Mouse (Mus musculus) erythroblast, adult 5-6 weeks (primary cell): ENCODE measurements around the gene Nrxn2. TPM values are rescaled to one million over a fixed set of nuclear protein-coding genes. Genes with fewer than 3 reads are reported as not detected.

ENCODE experiments used
- ATAC-seq: replicated peaks from 2 replicates; pipeline ENCODE4 v1.8.0; 2016; ENCODE audit warnings: moderate number of reproducible peaks, mild to moderate bottlenecking, moderate TSS enrichment, inconsistent platforms; ENCODE audit not compliant: poor library complexity, low FRiP score, severe bottlenecking
- total RNA-seq, 2 experiments: library from RNA; stranded (forward) in 1 of 2; stranded (reverse) in 1 of 2; fragments of 150-400 nt in 1 of 2; fragments of 200-764, 138-1000 nt in 1 of 2; gene quantifications; 2 replicates each; pipeline versions ENCODE4 v1.2.3 to v1.2.4; 2015 to 2017; ENCODE audit warnings: low replicate concordance in 2 of 2

Gene Nrxn2
- total RNA-seq, 2 experiments from 2014 or later = not detected

GRCm38 (mm10) chr19:6553174-6553573, 134.6 kb downstream of the Nrxn2 start:
- ATAC-seq = no peak

- ATAC-seq = no peak
These were observed 135.5 kb downstream of the Nrxn2 start for GRCm38 (mm10) chr19:6553819-6554582.

DNA sequence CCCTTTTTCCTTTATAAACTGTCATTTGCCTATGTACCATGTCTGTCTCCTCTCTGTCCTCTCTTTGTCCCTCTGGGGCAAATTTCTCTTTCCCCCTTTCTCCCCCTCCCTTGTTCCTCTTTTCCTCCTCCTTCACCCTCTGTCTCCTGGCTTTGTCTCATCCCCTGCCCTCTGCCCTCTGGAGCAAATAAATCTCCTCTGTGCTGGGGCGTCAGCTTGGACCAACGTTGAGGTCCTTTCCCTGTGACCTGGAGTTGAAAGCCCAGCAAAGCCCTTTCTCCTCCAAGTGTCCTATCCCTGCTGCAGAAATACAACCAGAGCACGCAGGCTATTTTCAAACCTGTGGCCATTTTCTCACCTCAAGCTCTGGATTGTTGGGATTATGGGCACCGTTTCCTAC, 141.0 kb downstream of the Nrxn2 start:
- no peak for ATAC-seq

DNA sequence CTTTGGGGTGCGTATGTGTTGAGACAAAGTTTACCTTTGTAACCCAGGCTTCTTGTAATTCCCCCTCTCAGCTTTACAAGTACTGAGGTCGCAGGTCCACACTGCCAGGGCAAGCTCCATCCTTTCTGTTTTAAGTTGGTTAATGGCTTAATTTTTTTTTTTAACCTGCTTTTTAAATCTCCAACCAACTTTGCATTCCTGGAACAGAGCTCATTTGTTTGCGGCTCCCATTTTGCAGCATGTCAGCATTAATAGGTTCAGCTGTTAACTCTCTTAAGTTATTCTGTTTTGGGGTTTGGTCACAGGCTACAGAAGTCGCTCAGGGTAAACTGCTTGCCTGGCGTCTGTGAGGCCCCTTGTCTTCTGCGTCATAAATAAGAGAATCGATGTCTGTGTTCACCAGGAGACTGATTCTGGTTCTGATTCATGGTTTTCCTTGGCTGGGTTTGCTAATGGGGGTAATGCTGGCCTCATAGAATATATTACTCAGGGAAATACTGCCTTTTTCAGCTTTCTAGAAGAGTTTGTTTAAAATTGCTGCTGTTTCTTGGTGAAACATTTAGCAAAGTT, 141.8 kb downstream of the Nrxn2 start:
- no peak for ATAC-seq

GRCm38 (mm10) chr19:6565136-6565535, 146.6 kb downstream of the Nrxn2 start:
- no peak for ATAC-seq

DNA sequence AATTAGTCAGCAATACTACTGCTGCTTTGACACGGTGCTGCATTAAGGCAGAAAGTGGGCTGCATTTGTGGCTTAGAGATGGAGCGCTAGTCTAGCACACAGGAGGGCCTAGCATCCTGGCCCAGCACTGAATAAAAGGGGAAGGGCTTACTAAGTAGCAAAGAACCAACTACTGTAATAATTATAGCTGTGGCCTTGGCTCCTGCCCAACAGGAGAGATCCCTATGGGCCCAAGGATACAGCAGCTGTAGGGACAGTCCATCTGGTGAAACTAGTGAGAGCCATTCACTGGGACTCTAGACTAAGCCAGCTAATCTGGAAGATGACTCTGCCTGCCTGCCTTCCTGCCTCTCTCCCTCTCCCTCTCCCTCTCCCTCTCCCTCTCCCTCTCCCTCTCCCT, 147.9 kb downstream of the Nrxn2 start:
- no peak for ATAC-seq

- ATAC-seq = no peak
These were observed 150.5 kb downstream of the Nrxn2 start for GRCm38 (mm10) chr19:6569021-6569420.

DNA sequence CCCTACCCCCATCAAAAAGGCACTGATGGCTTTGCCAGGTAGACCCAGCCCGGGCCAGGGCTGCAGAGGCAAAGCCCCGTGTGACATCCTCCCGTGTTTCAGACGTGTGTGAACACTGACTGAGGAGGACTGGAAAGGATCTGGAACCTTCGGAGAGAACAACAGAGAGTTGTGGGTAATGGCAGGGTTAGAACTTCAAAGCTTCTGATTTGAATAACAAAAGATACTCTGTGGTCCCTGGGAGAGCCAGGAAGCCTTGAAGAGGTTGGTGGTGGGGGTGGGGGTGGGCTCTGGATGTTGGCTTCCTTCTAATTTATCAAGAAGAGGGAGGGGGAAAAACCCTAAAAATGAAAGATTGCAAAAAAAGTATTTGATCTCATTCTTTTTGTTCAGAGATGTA, 151.0 kb downstream of the Nrxn2 start:
- no peak for ATAC-seq

DNA sequence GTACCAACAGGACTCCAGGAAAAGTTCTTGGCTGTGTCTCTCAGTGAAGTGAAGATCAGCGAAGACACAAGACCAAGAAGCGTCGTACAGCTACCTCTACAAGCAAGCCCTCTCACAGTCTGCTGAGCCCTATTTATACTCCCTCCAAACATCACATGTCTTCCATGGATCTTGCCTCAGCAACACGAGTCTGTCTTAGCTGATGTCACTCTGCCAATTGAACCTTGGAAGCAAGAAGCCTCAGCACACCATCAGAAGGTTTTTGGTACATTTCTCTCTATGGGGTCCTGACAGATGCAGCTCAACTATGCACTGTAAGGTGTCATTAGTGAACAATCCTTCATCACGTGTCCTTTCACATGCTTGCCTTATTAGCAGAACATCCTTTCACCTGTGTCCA, 152.9 kb downstream of the Nrxn2 start:
- ATAC-seq = no peak

DNA sequence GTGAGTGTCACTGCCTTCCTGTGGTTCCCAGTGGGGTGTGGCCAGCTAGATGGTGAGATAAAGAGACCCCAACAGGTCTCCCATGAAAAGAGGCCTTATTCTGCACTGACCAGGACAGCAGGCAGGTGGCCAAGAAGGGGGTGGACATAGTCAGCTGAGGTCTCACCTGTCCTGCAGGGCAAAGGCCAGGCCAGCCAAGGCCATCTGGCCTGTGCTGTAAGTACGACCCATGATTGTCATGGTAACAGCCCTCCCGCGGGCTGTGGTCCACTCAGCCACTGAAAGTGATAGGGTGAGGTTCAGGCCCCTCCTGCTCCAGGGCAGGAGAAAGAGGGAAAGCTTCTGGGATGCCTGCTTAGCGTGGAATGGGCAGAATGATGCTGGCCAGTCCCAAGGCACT, 153.5 kb downstream of the Nrxn2 start:
- ATAC-seq = no peak

Other genes starting within 250 kb of the Nrxn2 start
- gene Majin, start 234.3 kb upstream of the Nrxn2 start, total RNA-seq (2015; ENCODE audit: low replicate concordance) = not detected in 2 replicates
- not detected in 2 replicates for gene Majin, start 234.3 kb upstream of the Nrxn2 start, total RNA-seq (2017; ENCODE audit: low replicate concordance)
- gene Gpha2, start 192.4 kb upstream of the Nrxn2 start, total RNA-seq (2015; ENCODE audit: low replicate concordance) = not detected in 2 replicates
- not detected in 2 replicates for gene Gpha2, start 192.4 kb upstream of the Nrxn2 start, total RNA-seq (2017; ENCODE audit: low replicate concordance)
- gene Ppp2r5b, start 182.9 kb upstream of the Nrxn2 start, total RNA-seq (2015; ENCODE audit: low replicate concordance) = 45.5 and 51.0 TPM in 2 replicates
- 117 and 295 TPM in 2 replicates for gene Ppp2r5b, start 182.9 kb upstream of the Nrxn2 start, total RNA-seq (2017; ENCODE audit: low replicate concordance)
- gene Atg2a, start 177.1 kb upstream of the Nrxn2 start, total RNA-seq (2015; ENCODE audit: low replicate concordance) = 32.4 and 33.4 TPM in 2 replicates
- gene Atg2a, start 177.1 kb upstream of the Nrxn2 start, total RNA-seq (2017; ENCODE audit: low replicate concordance) = 32.2 and 39.0 TPM in 2 replicates
- gene Ehd1, start 142.0 kb upstream of the Nrxn2 start, total RNA-seq (2015; ENCODE audit: low replicate concordance) = 12.7 and 13.2 TPM in 2 replicates
- 25.8 and 25.9 TPM in 2 replicates for gene Ehd1, start 142.0 kb upstream of the Nrxn2 start, total RNA-seq (2017; ENCODE audit: low replicate concordance)
- gene Cdc42bpg, start 112.3 kb upstream of the Nrxn2 start, total RNA-seq (2015; ENCODE audit: low replicate concordance) = 0.21 TPM in 1 of 2 replicates, not detected in the other
- gene Cdc42bpg, start 112.3 kb upstream of the Nrxn2 start, total RNA-seq (2017; ENCODE audit: low replicate concordance) = 0.17 and 0.70 TPM in 2 replicates
- gene Men1, start 83.8 kb upstream of the Nrxn2 start, total RNA-seq (2015; ENCODE audit: low replicate concordance) = 6.0 and 7.3 TPM in 2 replicates
- gene Men1, start 83.8 kb upstream of the Nrxn2 start, total RNA-seq (2017; ENCODE audit: low replicate concordance) = 2.5 and 9.6 TPM in 2 replicates
- 21.5 and 30.0 TPM in 2 replicates for gene Map4k2, start 77.6 kb upstream of the Nrxn2 start, total RNA-seq (2015; ENCODE audit: low replicate concordance)
- gene Map4k2, start 77.6 kb upstream of the Nrxn2 start, total RNA-seq (2017; ENCODE audit: low replicate concordance) = 14.5 and 21.1 TPM in 2 replicates
- gene Sf1, start 55.0 kb upstream of the Nrxn2 start, total RNA-seq (2015; ENCODE audit: low replicate concordance) = 71.3 and 72.7 TPM in 2 replicates
- 42.1 and 81.4 TPM in 2 replicates for gene Sf1, start 55.0 kb upstream of the Nrxn2 start, total RNA-seq (2017; ENCODE audit: low replicate concordance)
- gene Pygm, start 34.3 kb upstream of the Nrxn2 start, total RNA-seq (2015; ENCODE audit: low replicate concordance) = not detected in 2 replicates
- not detected in 2 replicates for gene Pygm, start 34.3 kb upstream of the Nrxn2 start, total RNA-seq (2017; ENCODE audit: low replicate concordance)
- gene Rasgrp2, start 19.4 kb upstream of the Nrxn2 start, total RNA-seq (2015; ENCODE audit: low replicate concordance) = 55.4 and 90.1 TPM in 2 replicates
- gene Rasgrp2, start 19.4 kb upstream of the Nrxn2 start, total RNA-seq (2017; ENCODE audit: low replicate concordance) = 31.9 and 39.0 TPM in 2 replicates
- gene Slc22a12, start 124.3 kb downstream of the Nrxn2 start, total RNA-seq (2015; ENCODE audit: low replicate concordance) = not detected in 2 replicates
- gene Slc22a12, start 124.3 kb downstream of the Nrxn2 start, total RNA-seq (2017; ENCODE audit: low replicate concordance) = not detected in 2 replicates